Mouse (Mus musculus) G1E (cell line): Measurements from ENCODE around the gene 1700001O22Rik. TPM values are rescaled to one million over a fixed set of nuclear protein-coding genes. Genes with fewer than 3 reads are reported as not detected.
A peak's percentile ranks its signal among the peaks of the same experiment; 100 is the strongest.

Experiments used
- ATAC-seq: 2 replicates; pipeline ENCODE4 v1.8.0; 2016; ENCODE audit warnings: mild to moderate bottlenecking; ENCODE audit not compliant: insufficient number of reproducible peaks, poor library complexity, low FRiP score, severe bottlenecking; ENCODE audit errors: extremely low read depth
- DNase-seq: peaks from one replicate; pipeline ENCODE4 v3.0.0; 2012; ENCODE audit warnings: low spot score
- H3K27me3 ChIP-seq: 2 replicates; pipeline ENCODE4 v1.6.1; 2012; ENCODE audit warnings: mild to moderate bottlenecking, low read length, inconsistent platforms; ENCODE audit not compliant: insufficient read depth
- H3K36me3 ChIP-seq: replicated peaks from 2 replicates; pipeline ENCODE3; 2012; ENCODE audit warnings: mild to moderate bottlenecking, inconsistent platforms
- H3K4me1 ChIP-seq: 2 replicates; pipeline ENCODE4 v1.6.1; 2012; ENCODE audit warnings: low read depth, low read length, inconsistent platforms, mixed read lengths; ENCODE audit not compliant: insufficient read depth
- H3K4me3 ChIP-seq: 2 replicates; pipeline ENCODE4 v1.5.1; 2012; ENCODE audit warnings: low read depth, mild to moderate bottlenecking, inconsistent platforms, low read length, moderate library complexity, mixed read lengths
- H3K9me3 ChIP-seq: replicated peaks from 2 replicates; pipeline ENCODE4 v1.6.1; 2012; ENCODE audit warnings: inconsistent platforms
- CTCF ChIP-seq: IDR thresholded peaks from 2 replicates; pipeline ENCODE4 v1.5.1; 2012; ENCODE audit warnings: low read depth, low read length, inconsistent platforms, mixed read lengths
- GATA1 ChIP-seq: IDR thresholded peaks from 2 replicates; pipeline ENCODE4 v1.6.1; 2012; ENCODE audit warnings: borderline replicate concordance, low read length, inconsistent platforms, mixed read lengths
- GATA2 ChIP-seq: IDR thresholded peaks from 2 replicates; pipeline ENCODE4 v1.6.1; 2012; ENCODE audit warnings: low read depth, low read length, inconsistent platforms, borderline replicate concordance
- POLR2AphosphoS5 ChIP-seq: IDR thresholded peaks from 2 replicates; pipeline ENCODE4 v1.6.1; 2012; ENCODE audit warnings: low read depth, low read length, inconsistent platforms; ENCODE audit not compliant: insufficient replicate concordance
- TAL1 ChIP-seq: conservative IDR thresholded peaks from 2 replicates; pipeline ENCODE4 v1.6.1; 2012; ENCODE audit warnings: low read depth, low read length, inconsistent platforms, mixed read lengths
- polyA plus RNA-seq: library from polyadenylated mRNA; stranded (reverse); fragments of >175 nt; gene quantifications from 2 replicates; pipeline ENCODE4 v1.2.3, GENCODE M21; 2012
- total RNA-seq, 2 experiments: library from RNA; stranded (forward) in 1 of 2; stranded (reverse) in 1 of 2; fragments of 200-1000 nt in 1 of 2; fragments of >200 nt in 1 of 2; fragmentation: Nextera tagmentation in 1 of 2; gene quantifications; 2 replicates each; pipeline ENCODE4 v1.2.3; 2014 to 2017

Gene 1700001O22Rik
- total and polyA plus RNA-seq, 3 experiments = 0.33 TPM; not detected in 2

DNA sequence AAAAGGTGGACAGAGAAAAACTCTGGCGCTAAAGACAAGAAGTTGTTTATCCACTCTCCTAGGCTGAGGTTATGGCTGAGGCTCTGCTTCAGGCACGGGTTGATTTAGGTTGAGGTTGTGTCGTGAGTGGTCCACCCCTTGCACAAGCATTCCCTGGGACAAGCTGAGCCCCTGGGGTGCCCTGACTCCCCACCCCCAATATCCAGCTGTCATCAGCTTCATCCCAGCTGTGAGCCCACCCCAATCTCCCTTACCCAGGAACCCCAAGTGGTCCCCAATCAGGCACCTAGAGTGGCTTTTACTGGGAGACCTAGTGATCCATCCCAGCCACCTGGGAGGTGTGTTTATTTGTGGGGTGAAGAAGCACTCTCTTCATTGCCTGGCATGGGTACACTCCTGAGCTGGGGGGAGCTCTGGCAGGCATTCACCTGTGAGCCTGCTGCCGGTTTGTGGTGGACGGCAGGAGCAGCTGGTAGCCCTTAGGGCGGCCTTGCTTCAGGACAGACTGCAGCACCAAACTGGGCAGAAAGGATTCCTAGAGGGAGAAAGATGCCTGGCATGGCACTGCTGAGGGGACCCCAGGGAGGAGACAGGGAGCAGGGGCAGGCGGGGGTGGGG lies 8.1 kb downstream of the 1700001O22Rik start:
- Histone ChIP-seq H3K36me3 (no peaks in the 10 kb centered on the region), H3K4me1 (peaks cover 40% of the 10 kb centered on the region), H3K9me3 (no peaks in the 10 kb centered on the region), H3K27me3 (peaks cover 69% of the 10 kb centered on the region), H3K4me3 (peak overlapping the region; percentile 17; the same call in 1 of the 2 replicates)
- ATAC-seq (no peak), DNase-seq (no peak)
- TF ChIP-seq TAL1 (no peak), POLR2AphosphoS5 (no peak), CTCF (no peak), GATA1 (no peak), GATA2 (no peak)

GRCm38 (mm10) chr2:30794179-30795108 lies 9.0 kb downstream of the 1700001O22Rik start:
- TF ChIP-seq POLR2AphosphoS5 (no peak), CTCF (peak; percentile 95), GATA1 (no peak), TAL1 (no peak), GATA2 (no peak)
- H3K9me3 ChIP-seq = no peaks in the 10 kb centered on the region
- peaks cover 40% of the 10 kb centered on the region for H3K4me1 ChIP-seq
- H3K27me3 ChIP-seq = peaks cover 64% of the 10 kb centered on the region
- peak; percentile 46 for ATAC-seq
- DNase-seq = peak; percentile 85
- H3K36me3 ChIP-seq = no peaks in the 10 kb centered on the region
- peak overlapping the region; percentile 71 for H3K4me3 ChIP-seq

DNA sequence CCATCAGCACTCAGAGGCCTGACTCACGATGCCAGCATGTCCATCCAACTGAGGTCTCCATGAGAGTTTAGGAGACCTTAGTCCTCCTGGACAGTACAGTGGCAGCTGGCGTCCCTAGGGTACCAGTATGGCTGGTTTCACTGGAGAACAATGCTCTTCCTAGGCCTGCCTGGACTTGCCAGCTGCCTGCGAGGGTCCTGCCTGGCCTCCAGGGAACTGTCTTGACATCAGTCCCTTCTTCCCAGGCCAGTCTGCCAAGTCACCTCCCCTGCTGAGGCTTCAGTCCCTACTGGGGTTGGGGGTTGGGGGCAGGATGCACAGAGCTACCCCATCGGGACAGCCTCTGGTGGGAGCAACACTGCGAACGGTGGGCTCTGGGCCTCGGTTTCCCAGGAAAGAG lies 11.4 kb downstream of the 1700001O22Rik start:
- Histone ChIP-seq H3K27me3 (peaks cover 57% of the 10 kb centered on the region), H3K9me3 (no peaks in the 10 kb centered on the region), H3K4me3 (no peak overlapping the region), H3K36me3 (no peaks in the 10 kb centered on the region), H3K4me1 (peaks cover 39% of the 10 kb centered on the region)
- ATAC-seq (no peak), DNase-seq (no peak)
- TF ChIP-seq GATA2 (no peak), TAL1 (no peak), POLR2AphosphoS5 (no peak), GATA1 (no peak), CTCF (no peak)

GRCm38 (mm10) chr2:30787466-30787865 lies 16.0 kb downstream of the 1700001O22Rik start:
- Histone ChIP-seq H3K4me3 (no peak overlapping the region), H3K36me3 (no peaks in the 10 kb centered on the region), H3K9me3 (no peaks in the 10 kb centered on the region), H3K4me1 (peaks cover 15% of the 10 kb centered on the region), H3K27me3 (peaks cover 77% of the 10 kb centered on the region)
- TF ChIP-seq TAL1 (no peak), GATA2 (no peak), GATA1 (no peak), POLR2AphosphoS5 (no peak), CTCF (no peak)
- ATAC-seq (no peak), DNase-seq (no peak)

DNA sequence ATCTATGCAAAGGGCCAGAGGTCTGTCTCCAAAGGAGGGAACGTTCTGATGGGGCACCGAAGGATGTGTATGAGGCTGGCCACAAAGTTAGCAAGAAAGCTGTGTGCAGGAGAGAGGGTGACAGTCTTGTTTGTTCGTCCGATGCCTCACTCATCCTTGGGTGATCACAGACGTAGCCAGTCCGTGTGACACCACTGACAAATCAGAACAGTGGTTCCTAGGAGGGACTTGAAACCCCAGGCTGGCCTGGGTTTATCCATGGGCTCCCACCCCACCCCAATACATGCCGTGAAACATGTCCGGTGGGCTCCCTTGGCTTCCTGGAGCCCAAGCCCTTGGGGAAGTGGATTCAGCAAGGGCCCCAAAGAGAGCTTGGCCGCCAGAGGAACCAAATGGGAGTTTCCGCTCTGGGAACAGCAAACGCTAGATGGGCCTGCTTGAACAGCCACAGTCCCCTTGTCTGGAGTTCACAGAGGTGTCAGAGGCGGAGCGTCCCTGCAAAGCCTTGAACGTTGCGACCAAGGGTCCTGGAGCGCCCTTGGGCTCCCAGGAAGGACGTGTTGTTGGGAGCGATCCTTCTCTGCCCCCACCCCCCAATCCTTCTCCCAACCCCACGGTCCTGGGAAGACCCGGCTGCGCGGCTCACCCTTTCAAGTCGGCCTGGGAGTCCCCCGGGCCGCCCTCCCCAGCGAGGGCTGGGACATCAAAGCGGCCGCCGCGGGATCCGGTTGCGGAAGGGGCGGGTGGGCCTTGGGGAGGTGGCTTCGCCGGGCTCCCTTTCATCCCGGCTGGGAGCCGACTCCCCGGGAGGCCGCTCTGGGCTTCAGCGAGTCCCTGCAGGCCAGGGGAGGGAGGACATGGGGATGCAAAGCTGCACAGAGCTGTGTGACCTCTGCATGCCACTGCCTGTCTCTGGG lies 19.1 kb downstream of the 1700001O22Rik start:
- TF ChIP-seq GATA1 (no peak), TAL1 (no peak), GATA2 (no peak), POLR2AphosphoS5 (no peak)
- Histone ChIP-seq H3K27me3 (peaks cover 52% of the 10 kb centered on the region), H3K4me1 (peaks cover 28% of the 10 kb centered on the region), H3K9me3 (no peaks in the 10 kb centered on the region), H3K4me3 (no peak overlapping the region), H3K36me3 (no peaks in the 10 kb centered on the region)
- DNase-seq = no peak
- ATAC-seq = no peak
